Mouse (Mus musculus): ENCODE measurements around the gene Faah.
A peak's percentile ranks its signal among the peaks of the same experiment; 100 is the strongest.

The Faah gene

GRCm38 (mm10) chr4:116000671-116001070, 17.1 kb downstream of the Faah start:
- DNase-seq (ENCODE audit: low spot score), result no peak

GRCm38 (mm10) chr4:115996729-115997128, 21.0 kb downstream of the Faah start:
- no peak for DNase-seq (ENCODE audit: low spot score)

GRCm38 (mm10) chr4:115995376-115995730, 22.4 kb downstream of the Faah start:
- no peak for DNase-seq (ENCODE audit: low spot score)

- no peak for DNase-seq (ENCODE audit: low spot score)
Observed at GRCm38 (mm10) chr4:115994662-115995375, 22.9 kb downstream of the Faah start.

GRCm38 (mm10) chr4:115989382-115989781, 28.3 kb downstream of the Faah start:
- no peak for DNase-seq (ENCODE audit: low spot score)

GRCm38 (mm10) chr4:115987858-115988530, 29.7 kb downstream of the Faah start:
- no peak for DNase-seq (ENCODE audit: low spot score)

GRCm38 (mm10) chr4:115987436-115987835, 30.3 kb downstream of the Faah start:
- no peak for DNase-seq (ENCODE audit: low spot score)

- peak; percentile 13 for DNase-seq (ENCODE audit: low spot score)
Observed at GRCm38 (mm10) chr4:115984967-115985366, 32.8 kb downstream of the Faah start.

GRCm38 (mm10) chr4:115984111-115984510, 33.6 kb downstream of the Faah start:
- DNase-seq (ENCODE audit: low spot score), result peak; percentile 57

GRCm38 (mm10) chr4:115980676-115981075, 37.0 kb downstream of the Faah start:
- peak; percentile 55 for DNase-seq (ENCODE audit: low spot score)

- no peak for DNase-seq (ENCODE audit: low spot score)
Observed at GRCm38 (mm10) chr4:115979437-115979836, 38.3 kb downstream of the Faah start.

- DNase-seq (ENCODE audit: low spot score), result no peak
Observed at GRCm38 (mm10) chr4:115978911-115979310, 38.8 kb downstream of the Faah start.

GRCm38 (mm10) chr4:115972543-115972942, 45.2 kb downstream of the Faah start:
- DNase-seq (ENCODE audit: low spot score), result no peak

- DNase-seq (ENCODE audit: low spot score), result no peak
Observed at GRCm38 (mm10) chr4:115964446-115964845, 53.3 kb downstream of the Faah start.

GRCm38 (mm10) chr4:115963751-115964150, 54.0 kb downstream of the Faah start:
- no peak for DNase-seq (ENCODE audit: low spot score)

- DNase-seq (ENCODE audit: low spot score), result no peak
Observed at GRCm38 (mm10) chr4:115962671-115963412, 54.9 kb downstream of the Faah start.

GRCm38 (mm10) chr4:115961991-115962390, 55.7 kb downstream of the Faah start:
- DNase-seq (ENCODE audit: low spot score), result no peak

- no peak for DNase-seq (ENCODE audit: low spot score)
Observed at GRCm38 (mm10) chr4:115959546-115959945, 58.2 kb downstream of the Faah start.

GRCm38 (mm10) chr4:115955494-115955775, 62.3 kb downstream of the Faah start:
- no peak for DNase-seq (ENCODE audit: low spot score)

GRCm38 (mm10) chr4:115954656-115955493, 62.9 kb downstream of the Faah start:
- DNase-seq (ENCODE audit: low spot score), result no peak

GRCm38 (mm10) chr4:115953559-115953958, 64.2 kb downstream of the Faah start:
- no peak for DNase-seq (ENCODE audit: low spot score)

- DNase-seq (ENCODE audit: low spot score), result peak; percentile 42
Observed at GRCm38 (mm10) chr4:115952758-115953157, 65.0 kb downstream of the Faah start.
